9 mouse cellular contexts compared by ENCODE assay signal in genomic region chr8:90348926-90349683, GRCm38 (mm10). TPM values are rescaled to one million over a fixed set of nuclear protein-coding genes. Genes with fewer than 3 reads are reported as not detected.
A peak's percentile ranks its signal among the peaks of the same experiment; 100 is the strongest.
DNase-seq lines count a peak whose midpoint lies in the region; ATAC-seq and TF ChIP-seq lines count a peak whose summit lies in the region.
"Had no signal": no experiment of that assay in that cellular context is flagged by ENCODE, and none has a peak within 500 bp of the region (broad histone marks: within the 10 kb centered on the region; RNA-seq: fewer than 3 reads in every experiment).

No protein-coding gene starts in this region.

- peaks cover 10% of the 10 kb centered on the region for H3K27me3 ChIP-seq in heart, embryonic 12.5 days (replicated peaks)
- no peaks in the 10 kb centered on the region for H3K27me3 ChIP-seq in hindbrain, embryonic 15.5 days
- H3K27me3 ChIP-seq in midbrain, embryonic 15.5 days (replicated peaks), result no peaks in the 10 kb centered on the region
- no peaks in the 10 kb centered on the region; the same call in 1 of the 2 replicates for H3K27me3 ChIP-seq in thymus, adult 2 months (ENCODE audit: control insufficient read depth, insufficient read depth, low read length)

- no peaks in the 10 kb centered on the region for H3K36me3 ChIP-seq in heart, embryonic 12.5 days
- no peaks in the 10 kb centered on the region for H3K36me3 ChIP-seq in hindbrain, embryonic 15.5 days
- no peaks in the 10 kb centered on the region for H3K36me3 ChIP-seq in midbrain, embryonic 15.5 days (replicated peaks)
- no peaks in the 10 kb centered on the region for H3K36me3 ChIP-seq in thymus, adult 2 months (ENCODE audit: control insufficient read depth, insufficient read depth, low read length)

- TF ChIP-seq CTCF in thymus, adult 2 months (IDR thresholded peaks at IDR 0.05; ENCODE audit: borderline replicate concordance, control insufficient read depth, extremely low read depth, insufficient read depth, low read length, poor library complexity), result no peak

- peak overlapping the region; percentile 81 for H3K4me2 ChIP-seq in heart, embryonic 12.5 days
- peak overlapping the region; percentile 80 for H3K4me2 ChIP-seq in hindbrain, embryonic 15.5 days
- H3K4me2 ChIP-seq in midbrain, embryonic 15.5 days, result peak overlapping the region; percentile 83

- peak overlapping the region; percentile 90; the same call in 1 of the 2 replicates for H3K27ac ChIP-seq in heart, embryonic 12.5 days (ENCODE audit: poor library complexity, severe bottlenecking)
- H3K27ac ChIP-seq in hindbrain, embryonic 15.5 days (replicated peaks), result peak overlapping the region; percentile 93
- peak overlapping the region; percentile 93 for H3K27ac ChIP-seq in midbrain, embryonic 15.5 days
- H3K27ac ChIP-seq in thymus, adult 2 months (ENCODE audit: control insufficient read depth, insufficient read depth, low read length), result no peak overlapping the region

- DNase-seq in heart, adult 8-10 months (ENCODE audit: low spot score), result no peak
- DNase-seq in ZHBTc4 (ENCODE audit: low read depth, low spot score), result peak; percentile 46
- no peak for DNase-seq in gastrocnemius, adult 18-20 months (ENCODE audit: low spot score)
- DNase-seq in thymus, postnatal 0 days (ENCODE audit: low spot score), result no peak
- DNase-seq in thymus, adult 2 months, result no peak

- no peak for ATAC-seq in heart, embryonic 12.5 days (ENCODE audit: insufficient number of reproducible peaks, low FRiP score)
- no peak for ATAC-seq in hindbrain, embryonic 15.5 days (ENCODE audit: low FRiP score, low read depth)
- no peak for ATAC-seq in midbrain, embryonic 15.5 days (replicated peaks)

- H3K9ac ChIP-seq in heart, embryonic 12.5 days, result peak overlapping the region; percentile 98
- peak overlapping the region; percentile 90; the same call in 1 of the 2 replicates for H3K9ac ChIP-seq in hindbrain, embryonic 15.5 days
- H3K9ac ChIP-seq in midbrain, embryonic 15.5 days, result peak overlapping the region; percentile 86

- peaks cover 34% of the 10 kb centered on the region for H3K4me1 ChIP-seq in heart, embryonic 12.5 days (replicated peaks)
- H3K4me1 ChIP-seq in hindbrain, embryonic 15.5 days (replicated peaks), result peaks cover 42% of the 10 kb centered on the region
- H3K4me1 ChIP-seq in midbrain, embryonic 15.5 days, result peaks cover 36% of the 10 kb centered on the region
- peaks cover 10% of the 10 kb centered on the region for H3K4me1 ChIP-seq in thymus, adult 2 months (replicated peaks; ENCODE audit: control insufficient read depth, insufficient read depth, low read length)

- peak overlapping the region; percentile 89 for H3K4me3 ChIP-seq in heart, embryonic 12.5 days
- H3K4me3 ChIP-seq in hindbrain, embryonic 15.5 days, result peak overlapping the region; percentile 86
- H3K4me3 ChIP-seq in midbrain, embryonic 15.5 days, result peak overlapping the region; percentile 66
- H3K4me3 ChIP-seq in thymus, adult 2 months (ENCODE audit: control insufficient read depth, insufficient read depth, low read length), result no peak overlapping the region
- H3K4me3 ChIP-seq: myocyte had no signal

- no peak for TF ChIP-seq POLR2A in thymus, adult 2 months (IDR thresholded peaks at IDR 0.05; ENCODE audit: control insufficient read depth, extremely low read depth, insufficient read depth, low read length, poor library complexity)

- no peaks in the 10 kb centered on the region for H3K9me3 ChIP-seq in heart, embryonic 12.5 days (replicated peaks)
- no peaks in the 10 kb centered on the region for H3K9me3 ChIP-seq in hindbrain, embryonic 15.5 days
- H3K9me3 ChIP-seq in midbrain, embryonic 15.5 days, result no peaks in the 10 kb centered on the region

- WGBS in heart, embryonic 12.5 days, result 24% methylated on average over 11 of the region's 11 CpGs
- 13% methylated on average over 11 of the region's 11 CpGs for WGBS in hindbrain, embryonic 15.5 days
- 16% methylated on average over 11 of the region's 11 CpGs for WGBS in midbrain, embryonic 15.5 days
- WGBS in thymus, adult 2 months, result 84% methylated on average over 11 of the region's 11 CpGs

RNA-seq across cellular contexts. Expression of gene Tox3, which starts 1.0 kb away (rescaled TPM):
- 18.4 and 20.3 TPM in 2 replicates for polyA plus RNA-seq in heart, embryonic 12.5 days (2016; fragmentation: Nextera tagmentation; extraction: Ambion mirVana)
- total RNA-seq in heart, adult 8-10 months (2022), result 1 to 10 TPM; 1.9 to 2.7 (median 2.3) TPM
- 28.0 and 29.4 TPM in 2 replicates for polyA plus RNA-seq in hindbrain, embryonic 15.5 days (2015; fragmentation: Nextera tagmentation; extraction: Ambion mirVana)
- 37.3 and 40.5 TPM in 2 replicates for polyA plus RNA-seq in midbrain, embryonic 15.5 days (2015; fragmentation: Nextera tagmentation; extraction: Ambion mirVana)
- total RNA-seq in gastrocnemius, adult 18-20 months (2021), result not detected
- polyA plus RNA-seq in thymus, postnatal 0 days (2015; fragmentation: Nextera tagmentation; extraction: Ambion mirVana), result 3.1 and 3.3 TPM in 2 replicates
- 7.8 and 8.4 TPM in 2 replicates for polyA plus RNA-seq in thymus, adult 2 months (2012; rRNA removed)
- polyA plus RNA-seq: myocyte had no signal
